Comparison of ENCODE assay signal across 10 mouse cellular contexts in genomic region chr9:43482101-43483090, GRCm38 (mm10).
DNase-seq lines count a peak whose midpoint lies in the region; ATAC-seq lines count a peak whose summit lies in the region.
"Had no signal": no experiment of that assay in that cellular context is flagged by ENCODE, and none has a peak within 500 bp of the region (broad histone marks: within the 10 kb centered on the region; RNA-seq: fewer than 3 reads in every experiment).

No protein-coding gene starts in this region.

- H3K27me3 ChIP-seq in heart, embryonic 12.5 days (replicated peaks) = 0 out of 2 replicates have a peak, but pooled peaks cover 4% of the 10 kb centered on the region

- no peak overlapping the region for H3K4me2 ChIP-seq in heart, embryonic 12.5 days

- no peak overlapping the region for H3K9ac ChIP-seq in heart, embryonic 12.5 days

- H3K4me1 ChIP-seq in heart, embryonic 12.5 days (replicated peaks) = no peaks in the 10 kb centered on the region

- ATAC-seq in heart, embryonic 12.5 days (ENCODE audit: insufficient number of reproducible peaks, low FRiP score) = no peak
- ATAC-seq: intestine, postnatal 0 days had no signal

- H3K4me3 ChIP-seq in heart, embryonic 12.5 days = no peak overlapping the region
- H3K4me3 ChIP-seq: myocyte had no signal

- H3K36me3 ChIP-seq in heart, embryonic 12.5 days = no peaks in the 10 kb centered on the region

- H3K27ac ChIP-seq in heart, embryonic 12.5 days (ENCODE audit: poor library complexity, severe bottlenecking) = no peak overlapping the region

- no peaks in the 10 kb centered on the region for H3K9me3 ChIP-seq in heart, embryonic 12.5 days (replicated peaks)

- peak; percentile 98 for DNase-seq in heart, adult 11 months
- peak; percentile 62 for DNase-seq in gastrocnemius, postnatal 10 days
- peak; percentile 51 to 78 for DNase-seq in layer of hippocampus, adult 18-20 months (ENCODE audit: low spot score in 2 of 2)
- peak; percentile 33 for DNase-seq in right cerebral cortex, postnatal 14 days
- no peak for DNase-seq in thymus, postnatal 36 days
- no peak for DNase-seq in lung, postnatal 36 days
- DNase-seq in frontal cortex, postnatal 10 days (ENCODE audit: low spot score in 2 of 2) = no peak

- WGBS in heart, embryonic 12.5 days = 71% methylated on average over 11 of the region's 11 CpGs

Comparison
In these comparisons a context has a peak if more than half of its experiments do, and no peak if none do; other contexts are left out.
1. DNase-seq: peak in heart, adult 11 months (single experiment), gastrocnemius, postnatal 10 days (single experiment), layer of hippocampus, adult 18-20 months (2 of 2) and right cerebral cortex, postnatal 14 days (single experiment); none in thymus, postnatal 36 days (0 of 2), lung, postnatal 36 days (single experiment) and frontal cortex, postnatal 10 days (0 of 2).